In genomic region chr15:75118742-75119141, GRCm38 (mm10) we compare ENCODE assay signal across 11 mouse cellular contexts. TPM values are rescaled to one million over a fixed set of nuclear protein-coding genes. Genes with fewer than 3 reads are reported as not detected.
DNase-seq lines count a peak whose midpoint lies in the region; TF ChIP-seq lines count a peak whose summit lies in the region.
"Not testable (repeated sequence)": the region's sequence is repeated elsewhere in the genome, so short reads cannot be mapped to it uniquely, and the experiment has no call there.
"Had no signal": no experiment of that assay in that cellular context is flagged by ENCODE, and none has a peak within 500 bp of the region (broad histone marks: within the 10 kb centered on the region; RNA-seq: fewer than 3 reads in every experiment).

No protein-coding gene starts in this region.

- peak; percentile 60 for TF ChIP-seq CTCF in E14TG2a.4 (conservative IDR thresholded peaks at IDR 0.05; ENCODE audit: low read length)
- peak; percentile 62 for TF ChIP-seq CTCF in bone marrow, adult 2 months (IDR thresholded peaks at IDR 0.05; ENCODE audit: control insufficient read depth, insufficient read depth, low read length)

- not testable (repeated sequence) for H3K4me1 ChIP-seq in E14TG2a.4 (replicated peaks; ENCODE audit: low read depth, low read length); bone marrow, adult 2 months (ENCODE audit: control insufficient read depth, insufficient read depth, low read length)

- peak; percentile 16 for DNase-seq in embryo, embryonic 11.5 days (ENCODE audit: low read depth, low spot score)
- DNase-seq in heart, postnatal 10 days: peak; percentile 22 to 54
- peak; percentile 71 to 75 for DNase-seq in kidney, postnatal 4 days
- peak; percentile 62 for DNase-seq in lung, postnatal 14 days
- peak; percentile 58 for DNase-seq in retina, postnatal 1 day
- DNase-seq in thymus, postnatal 0 days (ENCODE audit: low spot score): peak; percentile 62

- not testable (repeated sequence) for H3K36me3 ChIP-seq in E14TG2a.4 (ENCODE audit: insufficient read depth, low read length)

- H3K27ac ChIP-seq in bone marrow, adult 2 months (ENCODE audit: control insufficient read depth, insufficient read depth, low read depth, low read length, poor library complexity): not testable (repeated sequence)

- intact Hi-C loops in heart, postnatal 10 days (cut with DNase I): not testable (repeated sequence)

- peaks cover 22% of the 10 kb centered on the region for H3K9me3 ChIP-seq in E14TG2a.4 (ENCODE audit: low read length)

- not testable (repeated sequence) for H3K27me3 ChIP-seq in E14TG2a.4 (ENCODE audit: insufficient read depth, low read length)

- 17% methylated on average over 6 of the region's 7 CpGs for WGBS in bone marrow, adult 2 months

- H3K4me3 ChIP-seq in E14TG2a.4 (replicated peaks; ENCODE audit: low read length); bone marrow, adult 2 months (replicated peaks; ENCODE audit: control insufficient read depth, low read depth, low read length): not testable (repeated sequence)

- not testable (repeated sequence) for TF ChIP-seq POLR2A in bone marrow, adult 2 months (IDR thresholded peaks at IDR 0.05; ENCODE audit: borderline replicate concordance, control insufficient read depth, low read depth, low read length)

RNA-seq across cellular contexts. Expression of gene Ly6c2, which starts 7.0 kb away (rescaled TPM):
- polyA plus RNA-seq in bone marrow, adult 2 months (2011; ENCODE audit: insufficient read depth, insufficient read length, low replicate concordance, missing spikeins): 165 and 459 TPM in 2 replicates
- 1 to 10 TPM; 5.8 to 6.6 TPM for total RNA-seq in heart, postnatal 10 days (2021)
- polyA plus RNA-seq in thymus, postnatal 0 days (2015; fragmentation: Nextera tagmentation; extraction: Ambion mirVana): 11.2 and 14.7 TPM in 2 replicates
- polyA plus RNA-seq: heart, embryonic 12.5 days had no signal

RNA-seq across cellular contexts. Expression of gene Ly6g, which starts 36.3 kb away (rescaled TPM):
- polyA plus RNA-seq in bone marrow, adult 2 months (2011; ENCODE audit: insufficient read depth, insufficient read length, low replicate concordance, missing spikeins): 99.4 and 213 TPM in 2 replicates
- total RNA-seq in heart, postnatal 10 days (2021): not detected
- polyA plus RNA-seq in thymus, postnatal 0 days (2015; fragmentation: Nextera tagmentation; extraction: Ambion mirVana): 2.4 and 3.1 TPM in 2 replicates
- total RNA-seq: layer of hippocampus, adult 18-20 months had no signal
- polyA plus RNA-seq: activated CD4-positive, CD25-positive, alpha-beta regulatory T cell, adult 4 months; heart, embryonic 12.5 days had no signal

Comparison
In these comparisons a context has a peak if more than half of its experiments do, and no peak if none do; other contexts are left out.
1. DNase-seq: peak in every context shown above with its lines; median percentile 73 in kidney, postnatal 4 days; 62 in lung, postnatal 14 days; 62 in thymus, postnatal 0 days; 58 in retina, postnatal 1 day; 38 in heart, postnatal 10 days; 16 in embryo, embryonic 11.5 days.
2. RNA of gene Ly6c2, which starts 7.0 kb away (polyA plus RNA-seq): 165 to 459 TPM in bone marrow, adult 2 months; 11.2 to 14.7 TPM in thymus, postnatal 0 days; every median in the first group is over 10 times any median in the second.
3. RNA of gene Ly6g, which starts 36.3 kb away (polyA plus RNA-seq): 99.4 to 213 TPM in bone marrow, adult 2 months; 2.4 to 3.1 TPM in thymus, postnatal 0 days; every median in the first group is over 10 times any median in the second.